Mouse (Mus musculus): Measurements from ENCODE around the gene Dr1.
"Not testable (repeated sequence)": the region's sequence is repeated elsewhere in the genome, so short reads cannot be mapped to it uniquely, and the experiment has no call there.

Gene Dr1

GRCm38 (mm10) chr5:108268127-108269062 lies at the start of gene Dr1:
Dr1 (plus strand) TSS chr5:108268897.
- DNase-seq: peak; percentile 90 to 95

GRCm38 (mm10) chr5:108224077-108224476 lies 44.6 kb upstream of the Dr1 start:
- DNase-seq: no peak

GRCm38 (mm10) chr5:108226159-108226558 lies 42.5 kb upstream of the Dr1 start:
- peak; percentile 6 to 24 for DNase-seq

- no peak for DNase-seq
Measured at GRCm38 (mm10) chr5:108246314-108246765, 22.4 kb upstream of the Dr1 start.

- DNase-seq: no peak
Measured at GRCm38 (mm10) chr5:108250033-108250432, 18.7 kb upstream of the Dr1 start.

- DNase-seq: no peak
Measured at GRCm38 (mm10) chr5:108255259-108255658, 13.4 kb upstream of the Dr1 start.

- peak; percentile 73 to 84 for DNase-seq
Measured at GRCm38 (mm10) chr5:108262722-108263121, 6.0 kb upstream of the Dr1 start.

GRCm38 (mm10) chr5:108263785-108264184 lies 4.9 kb upstream of the Dr1 start:
- DNase-seq: not testable (repeated sequence)

- no peak for DNase-seq
Measured at GRCm38 (mm10) chr5:108266990-108267389, 1.7 kb upstream of the Dr1 start.

GRCm38 (mm10) chr5:108269063-108269810 lies 540 bp downstream of the Dr1 start:
- no peak for DNase-seq

GRCm38 (mm10) chr5:108269811-108270151 lies 1.1 kb downstream of the Dr1 start:
- no peak for DNase-seq

- DNase-seq: no peak
Measured at GRCm38 (mm10) chr5:108270415-108270814, 1.7 kb downstream of the Dr1 start.

GRCm38 (mm10) chr5:108271345-108271744 lies 2.6 kb downstream of the Dr1 start:
- not testable (repeated sequence) for DNase-seq

GRCm38 (mm10) chr5:108286957-108287356 lies 18.3 kb downstream of the Dr1 start:
- no peak for DNase-seq

GRCm38 (mm10) chr5:108301567-108301966 lies 32.9 kb downstream of the Dr1 start:
- DNase-seq: no peak

GRCm38 (mm10) chr5:108312224-108313064 lies 43.7 kb downstream of the Dr1 start, which contains the start of gene Pigg:
Pigg (plus strand) TSS chr5:108312609.
- DNase-seq: peak; percentile 92 to 95

- no peak for DNase-seq
Measured at GRCm38 (mm10) chr5:108313065-108313860, 44.6 kb downstream of the Dr1 start.

All from kidney, postnatal 36 days (tissue).